Mouse (Mus musculus): ENCODE data around the gene Ndufa12.

DNA sequence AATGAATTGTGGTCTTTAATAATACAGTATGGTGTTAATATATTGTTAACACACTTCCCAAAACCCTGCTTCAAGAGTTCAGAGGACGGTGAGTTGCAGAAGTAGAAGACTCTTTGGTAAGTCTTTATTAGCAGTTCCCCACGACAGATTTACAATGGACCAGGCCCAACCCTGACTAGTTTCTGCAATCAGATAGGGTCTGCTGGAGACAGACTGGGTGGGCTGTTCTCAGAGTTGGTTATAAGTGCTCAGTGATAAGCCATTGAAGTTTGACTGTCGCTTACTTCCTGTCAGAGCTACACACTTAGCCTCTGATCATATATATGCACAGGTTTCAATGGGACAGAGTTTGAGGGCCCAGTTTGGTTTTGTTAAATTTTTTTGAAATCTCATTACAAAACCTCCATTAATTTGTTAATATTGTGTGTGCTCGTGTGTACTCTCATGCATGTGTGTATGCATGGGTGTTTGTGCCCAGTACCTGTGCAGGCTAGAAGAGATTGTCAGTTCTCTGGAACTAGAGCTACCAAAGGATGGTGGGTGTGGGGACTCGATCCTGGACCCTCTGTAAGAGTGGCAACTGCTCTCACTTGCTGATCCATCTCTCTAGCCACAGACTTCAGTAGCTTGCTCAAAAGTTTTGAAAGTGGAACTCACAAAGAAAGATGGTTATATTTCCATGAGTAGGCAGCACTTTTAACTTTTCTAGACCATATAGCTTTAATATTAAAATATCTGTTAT, 34.2 kb upstream of the Ndufa12 start:
- TF ChIP-seq CTCF (IDR thresholded peaks at IDR 0.05; ENCODE audit: borderline replicate concordance, extremely low read depth, insufficient read depth, insufficient read length) (no peak), POLR2A (IDR thresholded peaks at IDR 0.05; ENCODE audit: borderline replicate concordance, extremely low read depth, insufficient read depth, insufficient read length, poor library complexity, severe bottlenecking) (no peak)

Data from brain, embryonic 14.5 days (tissue).